25 mouse cellular contexts compared by ENCODE assay signal in genomic region chr7:112943056-112943455, GRCm38 (mm10). TPM values are rescaled to one million over a fixed set of nuclear protein-coding genes. Genes with fewer than 3 reads are reported as not detected.
A peak's percentile ranks its signal among the peaks of the same experiment; 100 is the strongest.
DNase-seq lines count a peak whose midpoint lies in the region; ATAC-seq and TF ChIP-seq lines count a peak whose summit lies in the region.
"Had no signal": no experiment of that assay in that cellular context is flagged by ENCODE, and none has a peak within 500 bp of the region (broad histone marks: within the 10 kb centered on the region; RNA-seq: fewer than 3 reads in every experiment).

No protein-coding gene starts in this region.

- H3K9ac ChIP-seq in lung, postnatal 0 days (replicated peaks; ENCODE audit: low read depth) = no peak overlapping the region

- no peak for TF ChIP-seq EP300 in lung, postnatal 0 days (IDR thresholded peaks at IDR 0.05)

- CTCF ChIA-PET in Patski (lab: Charles Lee) = interaction anchor here (1.2 to 2.1 kb wide), 2 partner anchors 13 to 31 kb away, joined by 3 to 6 read pairs; no protein-coding TSS in a partner anchor

- no peak overlapping the region for H3K4me3 ChIP-seq in lung, postnatal 0 days (ENCODE audit: low read depth, low read length)

- H3K9me3 ChIP-seq in lung, postnatal 0 days (ENCODE audit: low read length) = no peaks in the 10 kb centered on the region

- H3K36me3 ChIP-seq in lung, postnatal 0 days (ENCODE audit: insufficient read depth, low read length) = no peaks in the 10 kb centered on the region
- H3K36me3 ChIP-seq: G1E had no signal

- no peak overlapping the region for H3K27ac ChIP-seq in lung, postnatal 0 days (ENCODE audit: low read length)

- in situ Hi-C loops in Patski (cut with MboI; ENCODE audit: low pct_unique_long_range_greater_than_20kb) = no loop called here

- 61% methylated on average over 1 of the region's 1 CpGs for WGBS in lung, postnatal 0 days

- H3K27me3 ChIP-seq in lung, postnatal 0 days (replicated peaks; ENCODE audit: insufficient read depth, low read length) = no peaks in the 10 kb centered on the region
- no peaks in the 10 kb centered on the region for H3K27me3 ChIP-seq in Patski
- H3K27me3 ChIP-seq: CH12.LX had no signal

- TF ChIP-seq CTCF in lung, postnatal 0 days (IDR thresholded peaks at IDR 0.05) = no peak
- no peak for TF ChIP-seq CTCF in Patski (IDR thresholded peaks at IDR 0.05)

- intact Hi-C loops in heart, postnatal 36 days (cut with DNase I) = no loop called here

- H3K4me2 ChIP-seq in lung, postnatal 0 days (replicated peaks; ENCODE audit: low read depth, low read length) = no peak overlapping the region

- peak; percentile 41 for ATAC-seq in lung, postnatal 0 days
- ATAC-seq in Patski = peak; percentile 65
- no peak for ATAC-seq in CD4-positive, CD25-positive, alpha-beta regulatory T cell, adult 4 months
- ATAC-seq: activated CD4-positive, CD25-positive, alpha-beta regulatory T cell, adult 4 months had no signal

- POLR2A ChIA-PET in Patski (lab: Charles Lee) = interaction anchor here (0.6 to 0.7 kb wide), 2 partner anchors 12 to 18 kb away, joined by 3 read pairs; no protein-coding TSS in a partner anchor

- H3K4me1 ChIP-seq in lung, postnatal 0 days (ENCODE audit: insufficient read depth, low read depth, low read length) = no peaks in the 10 kb centered on the region

- DNase-seq in heart, adult 11 months = peak; percentile 31
- no peak for DNase-seq in heart, postnatal 36 days
- no peak for DNase-seq in lung, postnatal 0 days (ENCODE audit: low spot score)
- no peak for DNase-seq in lung, postnatal 36 days
- DNase-seq in Muller cell, postnatal 12 days (ENCODE audit: inconsistent ontology term) = peak; percentile 81
- DNase-seq in Patski (ENCODE audit: low read depth, low spot score) = no peak
- no peak for DNase-seq in kidney, postnatal 25 days
- DNase-seq: adrenal gland, adult 2 months; adrenal gland, adult 8-10 months; adrenal gland, postnatal 10 days; adrenal gland, postnatal 14 days; adrenal gland, postnatal 25 days; adrenal gland, postnatal 36 days; B cell, adult 2 months; cerebellum, adult 11 months; cerebellum, adult 11-12 months; cerebellum, adult 18-20 months; cerebellum, adult 2 months; cerebellum, adult 8-10 months had no signal

RNA-seq across cellular contexts. Expression of gene Rassf10, which starts 10.7 kb away (rescaled TPM):
- 1 to 10 TPM; 1.2 to 1.9 TPM for total RNA-seq in heart, postnatal 36 days (2021)
- 2.6 and 3.0 TPM in 2 replicates for polyA plus RNA-seq in lung, postnatal 0 days (2015; fragmentation: Nextera tagmentation; extraction: Ambion mirVana)
- polyA plus RNA-seq in Patski (2021) = not detected
- polyA plus RNA-seq in CD4-positive, CD25-positive, alpha-beta regulatory T cell, adult 4 months (2017; shearing (Covaris generic)) = not detected
- total RNA-seq: CH12.LX, G1E, MEL had no signal
- polyA plus RNA-seq: activated CD4-positive, CD25-positive, alpha-beta regulatory T cell, adult 4 months; C2C12; G1E had no signal

Comparison
In these comparisons a context has a peak if more than half of its experiments do, and no peak if none do; other contexts are left out.
1. DNase-seq: peak in heart, adult 11 months (single experiment) and Muller cell, postnatal 12 days (single experiment); none in heart, postnatal 36 days (0 of 2), lung, postnatal 0 days (single experiment), lung, postnatal 36 days (single experiment), Patski (single experiment) and kidney, postnatal 25 days (0 of 2).